ENCODE assay signal across 14 mouse cellular contexts in genomic region chr4:103839541-103839940, GRCm38 (mm10).
"Had no signal": no experiment of that assay in that cellular context is flagged by ENCODE, and none has a peak within 500 bp of the region (broad histone marks: within the 10 kb centered on the region; RNA-seq: fewer than 3 reads in every experiment).

No protein-coding gene starts in this region.

- H3K4me1 ChIP-seq: kidney, embryonic 15.5 days; liver, embryonic 13.5 days; lung, embryonic 15.5 days; megakaryocyte, embryonic 14.5 days; neural tube, embryonic 12.5 days had no signal

- DNase-seq: liver, embryonic 13.5 days; liver, postnatal 0 days; lung, postnatal 14 days; thymus, adult 18-20 months; thymus, postnatal 25 days had no signal

- H3K4me2 ChIP-seq: kidney, embryonic 15.5 days; liver, embryonic 13.5 days; lung, embryonic 15.5 days; midbrain, embryonic 11.5 days; midbrain, embryonic 15.5 days; neural tube, embryonic 12.5 days had no signal

- H3K9me3 ChIP-seq: kidney, embryonic 15.5 days; limb, embryonic 10.5 days; liver, embryonic 13.5 days; lung, embryonic 15.5 days; midbrain, embryonic 15.5 days; neural tube, embryonic 12.5 days had no signal

- H3K4me3 ChIP-seq: kidney, embryonic 15.5 days; limb, embryonic 10.5 days; liver, embryonic 13.5 days; lung, embryonic 15.5 days; megakaryocyte, embryonic 14.5 days; midbrain, embryonic 15.5 days; neural tube, embryonic 12.5 days had no signal

- H3K27me3 ChIP-seq: kidney, embryonic 15.5 days; liver, embryonic 13.5 days; lung, embryonic 15.5 days; megakaryocyte, embryonic 14.5 days; midbrain, embryonic 15.5 days; neural tube, embryonic 12.5 days had no signal

- H3K27ac ChIP-seq: kidney, embryonic 15.5 days; limb, embryonic 10.5 days; liver, embryonic 13.5 days; lung, embryonic 15.5 days; macrophage; midbrain, embryonic 15.5 days; neural tube, embryonic 12.5 days; stomach, postnatal 0 days had no signal

- H3K36me3 ChIP-seq: kidney, embryonic 15.5 days; limb, embryonic 10.5 days; liver, embryonic 13.5 days; lung, embryonic 15.5 days; midbrain, embryonic 15.5 days; neural tube, embryonic 12.5 days had no signal

- ATAC-seq: liver, postnatal 0 days; midbrain, embryonic 15.5 days had no signal

- H3K9ac ChIP-seq: kidney, embryonic 15.5 days; liver, embryonic 13.5 days; liver, postnatal 0 days; lung, embryonic 15.5 days; midbrain, embryonic 15.5 days; neural tube, embryonic 12.5 days had no signal
